Comparison of ENCODE assay signal across 23 mouse cellular contexts in the genomic region with DNA sequence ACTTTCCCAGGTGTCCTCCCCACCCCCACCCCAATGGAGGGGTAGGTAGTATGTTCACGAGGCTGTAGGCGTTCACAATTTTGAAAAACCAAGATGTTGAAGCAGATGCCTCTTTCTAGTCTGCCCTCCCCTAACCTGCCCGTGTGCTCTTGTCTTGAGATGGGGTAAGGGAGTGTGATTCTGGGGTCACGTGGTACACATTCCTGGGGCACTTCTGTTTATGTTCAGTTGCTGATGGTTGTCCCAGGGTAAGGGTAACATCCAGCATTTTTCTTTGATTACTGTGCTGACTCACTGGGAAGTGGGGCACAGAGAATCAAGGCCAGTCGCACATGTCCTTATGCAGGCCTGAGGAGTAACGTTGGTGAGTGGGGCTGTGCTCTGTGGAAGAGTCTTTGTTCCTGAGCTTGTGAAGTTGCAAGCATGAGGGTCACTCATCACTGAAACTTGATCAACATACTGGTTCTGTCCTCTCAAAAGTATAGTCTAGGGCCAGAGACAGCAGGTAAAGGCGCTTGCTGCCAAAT.
DNase-seq lines count a peak whose midpoint lies in the region; ATAC-seq and TF ChIP-seq lines count a peak whose summit lies in the region.
"Had no signal": no experiment of that assay in that cellular context is flagged by ENCODE, and none has a peak within 500 bp of the region (broad histone marks: within the 10 kb centered on the region; RNA-seq: fewer than 3 reads in every experiment).

No protein-coding gene starts in this region.

- H3K27me3 ChIP-seq in intestine, embryonic 15.5 days (replicated peaks), result no peaks in the 10 kb centered on the region
- 0 out of 2 replicates have a peak, but pooled peaks cover 2% of the 10 kb centered on the region for H3K27me3 ChIP-seq in intestine, postnatal 0 days (replicated peaks; ENCODE audit: control insufficient read depth, insufficient read depth, low read length)
- no peaks in the 10 kb centered on the region for H3K27me3 ChIP-seq in C2C12 (ENCODE audit: control insufficient read depth, insufficient read depth, insufficient read length)
- no peaks in the 10 kb centered on the region for H3K27me3 ChIP-seq in myocyte (ENCODE audit: control insufficient read depth, insufficient read depth, insufficient read length)
- H3K27me3 ChIP-seq: CH12.LX; embryonic facial prominence, embryonic 12.5 days; embryonic facial prominence, embryonic 15.5 days; forebrain, embryonic 12.5 days; hindbrain, embryonic 12.5 days; hindbrain, embryonic 15.5 days had no signal

- H3K4me3 ChIP-seq in intestine, embryonic 15.5 days (replicated peaks), result no peak overlapping the region
- no peak overlapping the region for H3K4me3 ChIP-seq in intestine, postnatal 0 days (ENCODE audit: low read depth, low read length)
- H3K4me3 ChIP-seq in C2C12 (ENCODE audit: insufficient read depth, poor library complexity, severe bottlenecking) (no peak overlapping the region), myocyte (no peak overlapping the region)
- H3K4me3 ChIP-seq: embryonic facial prominence, embryonic 12.5 days; embryonic facial prominence, embryonic 15.5 days; forebrain, embryonic 12.5 days; forebrain, embryonic 15.5 days; hindbrain, embryonic 12.5 days; hindbrain, embryonic 15.5 days had no signal

- DNase-seq in adrenal gland, adult 8-10 months, result peak; percentile 38
- no peak for DNase-seq in adrenal gland, postnatal 14 days
- DNase-seq in retina, embryonic 14.5 days (ENCODE audit: low spot score), result no peak
- DNase-seq: cerebellum, adult 11 months; cerebellum, adult 2 months; cerebellum, adult 9-11 months; cerebellum, postnatal 25 days; gastrocnemius, postnatal 25 days; kidney, adult 18-20 months; kidney, adult 9 months had no signal

- TF ChIP-seq POLR2A in myocyte (IDR thresholded peaks at IDR 0.05; ENCODE audit: insufficient read length, low read depth), result no peak

- WGBS in intestine, embryonic 15.5 days, result 57% methylated on average over 7 of the region's 7 CpGs
- 74% methylated on average over 7 of the region's 7 CpGs for WGBS in intestine, postnatal 0 days

- H3K79me3 ChIP-seq in C2C12 (ENCODE audit: low read depth), result no peaks in the 10 kb centered on the region

- H3K9me3 ChIP-seq in intestine, embryonic 15.5 days, result no peaks in the 10 kb centered on the region
- H3K9me3 ChIP-seq in intestine, postnatal 0 days (ENCODE audit: control insufficient read depth), result no peaks in the 10 kb centered on the region
- H3K9me3 ChIP-seq: embryonic facial prominence, embryonic 12.5 days; embryonic facial prominence, embryonic 15.5 days; forebrain, embryonic 12.5 days; forebrain, embryonic 15.5 days; G1E; hindbrain, embryonic 12.5 days; hindbrain, embryonic 15.5 days had no signal

- ATAC-seq in intestine, embryonic 15.5 days, result peak; percentile 23; the same call in 1 of the 2 replicates
- no peak for ATAC-seq in intestine, postnatal 0 days
- ATAC-seq: forebrain, embryonic 15.5 days had no signal

- H3K9ac ChIP-seq in intestine, embryonic 15.5 days, result no peak overlapping the region
- H3K9ac ChIP-seq in intestine, postnatal 0 days (ENCODE audit: low read depth, low read length), result no peak overlapping the region
- H3K9ac ChIP-seq: embryonic facial prominence, embryonic 12.5 days; embryonic facial prominence, embryonic 15.5 days; forebrain, embryonic 12.5 days; forebrain, embryonic 15.5 days; hindbrain, embryonic 12.5 days; hindbrain, embryonic 15.5 days had no signal

- no peak overlapping the region for H3K4me2 ChIP-seq in intestine, embryonic 15.5 days (replicated peaks)
- H3K4me2 ChIP-seq in intestine, postnatal 0 days (replicated peaks; ENCODE audit: low read depth), result no peak overlapping the region
- H3K4me2 ChIP-seq in myocyte (ENCODE audit: low read depth), result no peak overlapping the region
- H3K4me2 ChIP-seq: embryonic facial prominence, embryonic 12.5 days; embryonic facial prominence, embryonic 15.5 days; forebrain, embryonic 12.5 days; forebrain, embryonic 15.5 days; heart, embryonic 11.5 days; hindbrain, embryonic 12.5 days; hindbrain, embryonic 15.5 days had no signal

- no peak overlapping the region for H3K27ac ChIP-seq in intestine, embryonic 15.5 days
- no peak overlapping the region for H3K27ac ChIP-seq in intestine, postnatal 0 days (ENCODE audit: low read depth, low read length)
- H3K27ac ChIP-seq: embryonic facial prominence, embryonic 12.5 days; embryonic facial prominence, embryonic 15.5 days; forebrain, embryonic 12.5 days; forebrain, embryonic 15.5 days; hindbrain, embryonic 12.5 days; hindbrain, embryonic 15.5 days had no signal

- no peaks in the 10 kb centered on the region for H3K36me3 ChIP-seq in intestine, embryonic 15.5 days
- no peaks in the 10 kb centered on the region for H3K36me3 ChIP-seq in intestine, postnatal 0 days (ENCODE audit: control insufficient read depth, insufficient read depth)
- H3K36me3 ChIP-seq in C2C12 (ENCODE audit: control insufficient read depth, insufficient read depth) (no peaks in the 10 kb centered on the region), myocyte (ENCODE audit: control insufficient read depth, insufficient read depth) (no peaks in the 10 kb centered on the region)
- H3K36me3 ChIP-seq: embryonic facial prominence, embryonic 12.5 days; embryonic facial prominence, embryonic 15.5 days; forebrain, embryonic 12.5 days; forebrain, embryonic 15.5 days; G1E; hindbrain, embryonic 12.5 days; hindbrain, embryonic 15.5 days had no signal

- peaks cover 5% of the 10 kb centered on the region; the same call in 1 of the 2 replicates for H3K4me1 ChIP-seq in intestine, embryonic 15.5 days (replicated peaks)
- no peaks in the 10 kb centered on the region for H3K4me1 ChIP-seq in intestine, postnatal 0 days (replicated peaks; ENCODE audit: control insufficient read depth, insufficient read depth, low read length)
- H3K4me1 ChIP-seq: forebrain, embryonic 12.5 days; hindbrain, embryonic 15.5 days had no signal

- H3K79me2 ChIP-seq in C2C12 (ENCODE audit: control insufficient read depth, insufficient read depth) (no peaks in the 10 kb centered on the region), myocyte (ENCODE audit: control insufficient read depth, insufficient read depth) (no peaks in the 10 kb centered on the region)

- no peak for TF ChIP-seq CTCF in intestine, postnatal 0 days (IDR thresholded peaks at IDR 0.05; ENCODE audit: low read depth)
- no peak for TF ChIP-seq CTCF in C2C12 (IDR thresholded peaks at IDR 0.05; ENCODE audit: control insufficient read depth, insufficient read depth, insufficient read length)

- H3ac ChIP-seq in C2C12 (ENCODE audit: control insufficient read depth, insufficient read length, low read depth), result no peak overlapping the region
- no peak overlapping the region for H3ac ChIP-seq in myocyte (ENCODE audit: control insufficient read depth, insufficient read length)

TF ChIP-seq in C2C12, 6 proteins besides CTCF, POLR2A, EP300 and RAD21:
- TF ChIP-seq MYOG (IDR thresholded peaks at IDR 0.05; ENCODE audit: control insufficient read depth, extremely low read depth, insufficient read length) (no peak), FOSL1 (IDR thresholded peaks at IDR 0.05; ENCODE audit: insufficient read depth, low read length, poor library complexity, severe bottlenecking) (no peak), USF1 (IDR thresholded peaks at IDR 0.05; ENCODE audit: low read depth) (peak; percentile 85)

TF ChIP-seq in myocyte, 11 proteins besides CTCF, POLR2A, EP300 and RAD21:
- no peak for TF ChIP-seq MYOG (IDR thresholded peaks at IDR 0.05; ENCODE audit: control insufficient read depth in 1 of 3, insufficient read depth in 1 of 3, insufficient read length in 2 of 3, low read depth in 2 of 3)
- peak; percentile 65 for TF ChIP-seq USF1 (IDR thresholded peaks at IDR 0.05; ENCODE audit: low read depth)
- TF ChIP-seq POLR2AphosphoS2 (IDR thresholded peaks at IDR 0.05; ENCODE audit: insufficient read length, low read depth), result no peak
